Mouse (Mus musculus) spleen, adult 12 weeks (tissue): ENCODE results near the gene Clic4.
A peak's percentile ranks its signal among the peaks of the same experiment; 100 is the strongest.
"Not testable (repeated sequence)": the region's sequence is repeated elsewhere in the genome, so short reads cannot be mapped to it uniquely, and the experiment has no call there.

Experiments used
- DNase-seq: peaks from one replicate; pipeline ENCODE4 v3.0.0; 2022; ENCODE audit warnings: low spot score

The Clic4 gene

DNA sequence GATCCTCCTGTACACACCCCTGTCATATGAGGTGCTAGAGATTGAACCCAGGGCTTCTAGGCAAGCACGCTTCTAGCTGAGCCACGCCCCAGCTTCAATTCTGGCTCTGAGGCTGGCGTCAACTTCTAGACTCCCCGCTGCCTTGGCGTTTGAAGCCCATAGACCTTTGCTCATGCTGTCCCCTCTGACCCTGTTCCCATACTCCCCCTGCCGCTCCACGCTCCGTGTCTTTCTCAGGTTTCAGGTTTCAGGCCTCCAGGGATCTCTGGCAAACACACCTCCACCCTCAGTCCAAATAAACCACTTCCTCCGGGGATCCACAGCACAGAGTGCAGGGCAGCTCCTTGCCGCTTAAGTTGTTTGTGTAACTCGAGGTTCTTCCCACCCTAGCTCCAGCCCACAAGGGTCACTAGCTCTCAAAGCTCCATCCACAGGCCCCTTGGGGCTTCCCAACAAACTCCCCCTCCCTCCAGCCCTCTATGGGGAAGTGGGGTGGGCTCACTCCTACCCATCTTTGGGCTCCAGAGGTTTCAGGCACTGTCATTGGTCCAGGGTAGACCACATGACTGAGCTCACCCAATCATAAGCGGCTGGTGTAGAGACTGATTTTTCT is 20.0 kb upstream of the Clic4 start:
- DNase-seq: peak; percentile 45

DNA sequence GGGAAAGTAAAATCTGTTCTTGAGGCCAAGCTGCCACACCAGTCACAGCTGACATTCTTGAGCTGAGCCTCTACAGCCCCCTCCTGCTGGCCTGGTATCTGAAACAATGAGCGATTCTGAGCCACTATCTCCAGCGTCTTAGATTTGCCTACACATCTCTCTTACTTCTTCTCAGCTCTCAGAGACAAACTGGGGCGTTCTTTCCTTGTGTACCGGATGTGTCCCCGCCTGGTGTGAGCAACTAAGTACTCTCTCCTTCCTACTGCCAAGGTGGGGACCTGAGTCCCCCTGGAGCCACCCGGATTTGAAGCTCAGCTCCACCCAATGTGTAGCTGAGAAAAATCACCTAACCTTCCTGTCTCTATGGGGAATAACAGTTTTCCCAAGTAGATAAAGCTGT is 19.2 kb upstream of the Clic4 start:
- no peak for DNase-seq

GRCm38 (mm10) chr4:135291199-135291598 is 18.6 kb upstream of the Clic4 start:
- DNase-seq: no peak

- DNase-seq: no peak
Observed at GRCm38 (mm10) chr4:135287975-135288374, 15.4 kb upstream of the Clic4 start.

GRCm38 (mm10) chr4:135286833-135287395 is 14.3 kb upstream of the Clic4 start:
- no peak for DNase-seq

DNA sequence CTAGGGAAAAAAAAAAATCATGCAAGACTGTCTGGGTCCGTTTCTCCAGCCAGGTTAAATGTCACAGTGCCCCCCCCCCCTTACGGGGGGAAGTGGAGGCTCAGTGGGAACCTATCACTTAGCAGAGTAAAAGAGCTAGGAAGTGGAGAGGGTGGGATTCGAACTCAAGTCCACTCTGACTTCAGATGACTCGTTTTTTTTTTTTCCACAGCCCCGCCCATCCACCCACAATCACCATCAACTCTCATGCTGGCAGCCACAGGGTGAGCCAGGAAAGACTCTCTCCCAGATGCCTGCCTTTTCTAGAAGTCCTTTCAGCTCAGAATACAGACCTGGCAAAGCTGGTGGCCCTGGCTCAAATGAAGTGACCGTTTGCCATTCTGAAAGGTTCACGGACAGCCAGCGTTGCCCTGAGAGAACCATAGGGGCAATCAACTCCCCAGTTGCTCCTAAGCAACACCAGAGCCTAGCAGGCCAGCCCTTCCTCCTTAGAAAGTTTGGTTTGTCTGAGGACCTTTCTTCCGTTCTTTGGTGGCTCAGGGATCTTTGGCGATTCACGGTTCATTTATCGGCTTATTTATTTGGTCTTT is 13.5 kb upstream of the Clic4 start:
- DNase-seq: no peak

DNA sequence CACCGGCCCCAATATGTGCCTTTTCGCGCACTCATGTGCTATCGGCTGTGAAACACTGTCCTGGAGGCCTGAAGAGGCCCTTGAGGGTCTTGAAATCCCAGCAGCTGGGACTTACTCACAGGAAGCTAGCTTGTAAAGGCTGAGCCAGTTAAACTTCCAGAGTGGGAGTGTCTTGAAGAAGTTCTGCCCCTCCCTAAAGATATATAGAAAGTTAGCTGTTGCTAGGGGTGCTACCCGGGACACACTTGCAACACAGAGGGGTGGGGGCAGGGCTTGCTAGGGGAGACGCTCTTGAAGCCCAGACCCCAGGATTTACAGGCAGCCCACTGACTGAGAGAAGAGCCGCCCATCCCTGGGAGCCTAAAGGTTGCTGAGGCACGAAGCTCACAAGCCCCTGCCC is 12.8 kb upstream of the Clic4 start:
- DNase-seq: no peak

- DNase-seq: no peak
Observed at GRCm38 (mm10) chr4:135283875-135284274, 11.3 kb upstream of the Clic4 start.

- no peak for DNase-seq
Observed at GRCm38 (mm10) chr4:135283417-135283816, 10.8 kb upstream of the Clic4 start.

DNA sequence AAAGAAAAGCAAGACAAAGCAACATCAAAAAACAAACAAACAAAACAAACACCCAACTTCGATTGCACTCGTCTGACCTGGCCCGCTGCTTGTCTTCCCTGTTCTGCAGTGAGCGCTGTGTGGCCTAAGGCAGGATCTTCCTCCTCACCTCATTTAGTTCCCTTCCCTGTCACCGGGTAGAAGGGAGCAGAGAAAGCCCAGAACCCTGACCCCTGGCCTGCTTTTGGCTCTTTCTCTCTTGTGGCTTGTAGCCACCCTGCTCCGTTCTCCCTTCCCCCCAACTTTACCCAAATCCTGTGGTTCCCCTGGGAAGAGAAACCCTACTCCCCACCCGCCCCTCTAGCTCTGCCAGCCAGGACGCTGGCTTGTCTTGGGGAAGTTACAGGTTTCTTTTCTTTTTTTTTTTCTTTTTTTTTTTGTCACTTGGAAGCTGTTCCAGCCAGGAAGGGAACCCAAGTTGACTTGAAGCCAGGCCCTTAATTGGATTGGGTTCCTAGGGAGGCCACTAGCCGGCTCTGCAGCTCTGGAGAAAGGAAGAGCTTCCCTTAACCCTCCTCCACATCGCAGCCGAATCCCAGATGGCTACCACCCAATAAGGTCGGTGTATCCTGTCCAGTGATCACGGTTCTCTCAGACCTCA is 10.2 kb upstream of the Clic4 start:
- no peak for DNase-seq

GRCm38 (mm10) chr4:135280016-135280415 is 7.4 kb upstream of the Clic4 start:
- not testable (repeated sequence) for DNase-seq

DNA sequence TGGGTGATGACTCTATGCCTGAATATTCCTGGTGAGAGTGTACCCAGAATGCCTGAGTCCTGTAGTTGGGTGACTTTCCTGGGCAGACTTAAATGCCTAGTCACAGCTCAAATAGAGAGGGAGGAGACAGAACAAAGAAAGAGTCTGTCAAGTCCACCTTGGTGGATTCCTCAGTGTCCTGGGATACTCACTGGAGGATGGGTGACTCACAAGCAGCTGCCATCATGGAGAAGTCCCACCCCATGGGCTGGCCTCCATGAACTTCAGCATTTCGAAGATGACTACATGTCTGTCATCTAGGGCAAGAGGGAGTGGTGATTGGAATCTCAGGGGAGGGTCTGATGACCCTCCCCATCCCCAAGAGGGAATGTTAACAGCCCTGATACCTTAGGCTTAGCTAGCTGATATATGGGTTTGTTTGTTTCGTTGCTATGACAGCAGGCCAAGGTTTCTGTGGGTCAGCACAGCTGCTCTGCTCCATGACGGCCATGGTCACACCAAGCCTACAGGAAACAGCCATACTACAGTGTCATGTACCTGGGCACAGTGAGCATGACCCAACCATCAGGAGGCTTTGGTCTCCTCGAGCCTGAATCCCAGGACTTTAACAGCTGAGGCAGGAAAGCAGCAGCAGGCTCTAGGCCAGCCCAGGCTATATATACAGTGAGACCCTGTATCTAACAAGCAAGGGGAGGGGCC is 4.2 kb upstream of the Clic4 start:
- no peak for DNase-seq

DNA sequence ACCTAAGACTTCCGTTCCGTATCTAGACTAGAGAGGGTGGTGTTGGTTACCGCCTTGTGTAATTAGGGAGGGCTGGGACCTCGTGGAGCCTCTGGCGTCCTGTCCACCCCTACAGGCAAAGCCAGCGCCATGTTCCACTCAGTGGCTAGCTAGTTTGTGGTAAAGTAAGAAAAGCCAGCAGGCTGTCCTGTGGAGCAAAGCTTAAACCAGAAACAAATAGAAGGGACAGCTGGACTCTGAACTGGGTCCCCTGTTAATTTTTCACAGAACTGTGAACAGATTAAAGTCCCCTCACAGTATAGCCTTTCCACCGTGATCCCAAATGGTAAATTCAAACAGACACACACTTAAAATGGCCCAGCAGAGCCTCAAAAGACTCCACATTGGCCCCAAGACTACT is 2.1 kb upstream of the Clic4 start:
- no peak for DNase-seq

GRCm38 (mm10) chr4:135273307-135273682 is 681 bp upstream of the Clic4 start:
- no peak for DNase-seq

GRCm38 (mm10) chr4:135271881-135272616 is 565 bp downstream of the Clic4 start:
- peak; percentile 67 for DNase-seq

GRCm38 (mm10) chr4:135271419-135271828 is 1.2 kb downstream of the Clic4 start:
- peak; percentile 26 for DNase-seq

DNA sequence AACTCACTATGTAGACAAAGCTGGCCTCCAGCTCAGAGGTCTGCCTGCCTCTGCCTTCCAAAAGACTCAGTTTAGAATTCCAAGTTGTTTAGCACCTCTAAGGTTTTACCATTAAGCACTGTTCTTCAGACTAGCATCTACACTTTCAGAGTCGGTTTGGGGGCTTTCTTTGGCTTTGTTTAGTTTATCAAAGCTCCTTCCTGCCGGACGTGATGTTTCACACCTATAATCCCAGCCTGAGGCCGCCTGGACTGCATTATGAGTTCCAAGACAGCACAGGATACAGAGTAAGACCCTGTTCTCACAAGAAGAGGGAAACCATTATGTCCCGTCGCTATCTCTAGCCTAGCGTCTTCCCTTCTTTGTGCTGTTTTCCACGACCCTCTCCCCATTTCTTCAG is 2.1 kb downstream of the Clic4 start:
- no peak for DNase-seq

GRCm38 (mm10) chr4:135269656-135270341 is 2.8 kb downstream of the Clic4 start:
- DNase-seq: no peak

GRCm38 (mm10) chr4:135267521-135267920 is 5.1 kb downstream of the Clic4 start:
- DNase-seq: no peak

- no peak for DNase-seq
Observed at GRCm38 (mm10) chr4:135266987-135267386, 5.6 kb downstream of the Clic4 start.

DNA sequence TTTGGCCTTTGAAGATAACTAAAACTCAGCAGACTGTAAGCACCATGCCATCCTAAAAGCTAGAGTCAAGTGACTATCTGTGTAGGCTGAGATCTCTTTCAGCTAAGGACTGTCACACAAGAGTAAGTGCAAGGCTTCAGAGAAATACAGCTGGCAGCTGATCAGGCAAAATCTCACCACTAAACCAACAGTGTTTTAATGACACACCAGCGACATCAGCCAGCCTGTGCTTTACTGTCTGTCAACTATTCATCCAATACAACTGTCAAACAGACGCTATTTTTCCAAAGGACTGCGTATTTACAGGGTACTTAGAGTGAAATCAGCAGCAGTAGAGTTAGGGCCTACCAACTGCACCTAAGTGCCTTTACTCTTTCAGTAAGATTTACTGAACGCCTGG is 12.2 kb downstream of the Clic4 start:
- DNase-seq: no peak
